Mouse (Mus musculus) midbrain, embryonic 10.5 days (tissue): Measurements from ENCODE around the gene Sart3. TPM values are rescaled to one million over a fixed set of nuclear protein-coding genes. Genes with fewer than 3 reads are reported as not detected.

Source experiments
- DNase-seq: peaks from one replicate; pipeline ENCODE4 v3.0.0-alpha.2; 2017; ENCODE audit warnings: low spot score
- H3K27ac ChIP-seq: fragments of 300-500 bp; sonication (generic); replicated peaks from 2 replicates; pipeline ENCODE4 v1.5.1; 2016; ENCODE audit warnings: mild to moderate bottlenecking
- H3K27me3 ChIP-seq: fragments of 300-500 bp; sonication (generic); 2 replicates; pipeline ENCODE4 v1.6.1; 2016; ENCODE audit warnings: low read depth, mild to moderate bottlenecking; ENCODE audit not compliant: poor library complexity, severe bottlenecking
- H3K36me3 ChIP-seq: fragments of 300-500 bp; sonication (generic); 2 replicates; pipeline ENCODE4 v1.6.1; 2016; ENCODE audit warnings: mild to moderate bottlenecking, moderate library complexity
- H3K4me1 ChIP-seq: fragments of 300-500 bp; sonication (generic); 2 replicates; pipeline ENCODE4 v1.6.1; 2016
- H3K4me3 ChIP-seq: fragments of 300-500 bp; sonication (generic); 2 replicates; pipeline ENCODE4 v1.5.1; 2016; ENCODE audit warnings: mild to moderate bottlenecking, moderate library complexity
- H3K9me3 ChIP-seq: fragments of 300-500 bp; sonication (generic); replicated peaks from 2 replicates; pipeline ENCODE4 v1.6.1; 2016; ENCODE audit warnings: mild to moderate bottlenecking
- WGBS: fragments of 180-500 bp; shearing (Covaris S2); methylation state at CpG from one replicate; pipeline ENCODE4 v1.1.7; 2016; 5-methylcytosine and 5-hydroxymethylcytosine counted together
- polyA plus RNA-seq: library from polyadenylated mRNA; unstranded; fragments of >200 nt; fragmentation: Nextera tagmentation; extraction: Ambion mirVana; gene quantifications from 2 replicates; pipeline ENCODE4 v1.2.1, GENCODE M21; 2016

The Sart3 gene
- polyA plus RNA-seq, 1 experiment from 2014 or later = 77.1 TPM

DNA sequence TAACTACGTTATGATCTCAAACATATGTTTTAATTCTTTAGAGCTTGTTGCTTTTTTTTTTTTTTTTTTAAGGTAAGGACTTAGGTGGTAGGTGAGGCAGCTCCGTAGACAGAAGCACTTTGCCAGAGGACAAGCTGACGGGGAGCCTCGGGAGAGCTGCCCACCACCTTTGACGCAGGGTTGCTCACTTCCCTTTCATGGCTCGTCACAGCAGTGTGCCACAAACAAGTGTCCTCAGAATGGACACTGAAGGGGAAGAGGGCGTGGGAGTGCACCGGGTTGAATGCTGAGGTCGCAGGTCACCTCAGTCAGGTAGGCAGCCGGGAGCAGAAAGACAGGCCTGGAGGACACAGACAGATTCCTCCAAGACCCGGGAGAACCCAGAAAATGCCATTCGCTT is 46.9 kb downstream of the Sart3 start:
- 69% methylated on average over 12 of the region's 12 CpGs for WGBS
- no peak overlapping the region for H3K27ac ChIP-seq
- H3K9me3 ChIP-seq = no peaks in the 10 kb centered on the region
- no peak overlapping the region for H3K4me3 ChIP-seq
- H3K4me1 ChIP-seq = peaks cover 12% of the 10 kb centered on the region
- H3K27me3 ChIP-seq = peaks cover 10% of the 10 kb centered on the region; the same call in 1 of the 2 replicates
- H3K36me3 ChIP-seq = no peaks in the 10 kb centered on the region
- no peak for DNase-seq

DNA sequence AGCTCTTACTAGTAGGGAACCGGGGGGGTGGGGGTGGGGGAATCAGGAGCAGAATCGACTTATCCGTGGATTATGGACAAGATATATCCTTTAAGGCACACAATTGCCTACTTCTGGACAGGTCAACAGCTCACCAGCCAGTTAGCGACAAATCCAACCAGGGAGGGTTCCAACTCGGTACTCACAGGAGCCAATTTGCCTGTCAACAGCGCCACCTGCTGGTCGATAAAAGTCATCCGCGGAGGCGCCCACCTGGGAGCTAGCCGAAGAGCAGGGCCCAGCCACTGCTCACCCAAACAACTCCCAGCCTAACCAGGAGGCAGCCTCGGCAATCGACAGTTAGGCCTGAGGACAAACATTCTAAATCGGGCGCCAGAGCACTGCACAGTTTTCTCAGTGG is 47.9 kb downstream of the Sart3 start, which contains the start of gene 1700069L16Rik:
1700069L16Rik (minus strand) TSS at position 327 of the 400 bp plus-strand sequence.
- H3K9me3 ChIP-seq = no peaks in the 10 kb centered on the region
- H3K4me1 ChIP-seq = peaks cover 9% of the 10 kb centered on the region
- no peaks in the 10 kb centered on the region for H3K36me3 ChIP-seq
- DNase-seq = peak; percentile 85
- no peak within 1 kb of the TSS for H3K27ac ChIP-seq
- peaks cover 10% of the 10 kb centered on the region; the same call in 1 of the 2 replicates for H3K27me3 ChIP-seq
- 6% methylated on average over 15 of the region's 15 CpGs for WGBS
- H3K4me3 ChIP-seq = no peak within 1 kb of the TSS

DNA sequence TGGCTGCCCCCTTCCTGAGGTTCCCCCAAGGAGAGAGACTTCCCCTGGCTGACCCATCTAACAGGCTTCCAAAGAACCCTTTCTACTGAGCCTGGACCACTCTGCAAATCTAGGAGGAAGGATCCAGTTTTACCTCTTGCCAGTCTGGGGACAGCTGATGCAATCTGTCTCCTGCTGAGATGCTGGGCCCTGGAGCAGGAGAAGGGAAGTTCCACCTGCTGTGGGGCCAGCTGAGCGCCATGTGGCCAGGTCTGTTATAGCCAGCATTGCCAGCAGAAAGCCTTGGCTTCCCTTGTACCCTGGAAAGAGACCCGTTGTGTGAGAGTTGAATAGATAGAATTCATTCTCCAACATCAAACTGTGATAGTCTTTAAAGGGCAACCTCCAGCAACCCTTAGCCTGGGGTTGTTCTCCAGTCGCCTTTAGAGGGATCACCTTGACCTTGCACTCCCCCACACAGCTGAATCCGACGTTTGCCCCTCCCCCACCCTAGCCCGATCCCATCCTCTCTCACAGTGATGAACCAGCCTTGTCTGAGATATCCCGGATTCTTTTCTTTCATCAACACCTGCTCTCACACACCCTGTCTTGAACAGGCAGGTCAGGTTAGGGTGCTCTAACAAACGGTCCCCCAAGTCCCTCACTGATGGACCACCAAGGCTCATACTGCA is 48.6 kb downstream of the Sart3 start:
- 46% methylated on average over 8 of the region's 8 CpGs for WGBS
- Histone ChIP-seq H3K36me3 (no peaks in the 10 kb centered on the region), H3K4me3 (no peak overlapping the region), H3K4me1 (peaks cover 9% of the 10 kb centered on the region), H3K27me3 (peaks cover 10% of the 10 kb centered on the region; the same call in 1 of the 2 replicates), H3K27ac (no peak overlapping the region), H3K9me3 (no peaks in the 10 kb centered on the region)
- no peak for DNase-seq

DNA sequence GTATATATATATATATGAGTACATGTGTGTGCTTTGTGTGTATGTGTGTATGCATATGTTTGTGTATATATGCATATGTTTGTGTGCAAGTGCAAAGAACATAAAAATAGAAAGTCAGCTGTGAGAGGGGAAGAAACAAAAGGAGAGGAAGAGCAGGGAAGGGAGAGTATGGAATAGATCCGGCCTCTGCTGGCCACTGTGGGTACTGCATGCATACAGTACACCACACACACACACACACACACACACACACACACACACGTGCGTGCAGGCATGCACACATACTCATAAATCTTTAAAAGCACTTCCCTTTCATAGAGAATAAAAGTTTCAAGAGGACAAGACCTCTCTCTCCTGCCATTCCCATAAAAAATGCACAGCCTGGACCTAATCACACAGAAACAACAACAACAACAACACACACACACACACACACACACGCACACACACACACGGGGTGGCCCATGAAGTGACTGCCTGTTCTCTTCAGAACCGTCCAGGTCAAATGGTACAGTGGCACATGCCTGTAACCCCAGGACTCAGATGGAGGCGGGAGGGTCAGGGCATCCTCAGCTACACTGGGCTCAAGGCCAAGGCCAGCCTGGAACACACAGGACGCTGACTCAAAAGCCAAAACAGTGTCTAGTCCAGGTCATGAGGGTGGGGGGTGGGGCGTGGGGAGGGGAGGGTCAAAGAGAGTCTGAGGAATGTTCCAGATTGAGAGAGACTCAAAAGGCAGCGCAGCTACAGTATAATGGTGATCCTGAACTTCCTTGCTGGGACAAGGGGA is 49.9 kb downstream of the Sart3 start:
- Histone ChIP-seq H3K27ac (no peak overlapping the region), H3K4me1 (peaks cover 9% of the 10 kb centered on the region), H3K36me3 (no peaks in the 10 kb centered on the region), H3K27me3 (peaks cover 10% of the 10 kb centered on the region; the same call in 1 of the 2 replicates), H3K4me3 (no peak overlapping the region), H3K9me3 (no peaks in the 10 kb centered on the region)
- 85% methylated on average over 10 of the region's 10 CpGs for WGBS
- DNase-seq = no peak

DNA sequence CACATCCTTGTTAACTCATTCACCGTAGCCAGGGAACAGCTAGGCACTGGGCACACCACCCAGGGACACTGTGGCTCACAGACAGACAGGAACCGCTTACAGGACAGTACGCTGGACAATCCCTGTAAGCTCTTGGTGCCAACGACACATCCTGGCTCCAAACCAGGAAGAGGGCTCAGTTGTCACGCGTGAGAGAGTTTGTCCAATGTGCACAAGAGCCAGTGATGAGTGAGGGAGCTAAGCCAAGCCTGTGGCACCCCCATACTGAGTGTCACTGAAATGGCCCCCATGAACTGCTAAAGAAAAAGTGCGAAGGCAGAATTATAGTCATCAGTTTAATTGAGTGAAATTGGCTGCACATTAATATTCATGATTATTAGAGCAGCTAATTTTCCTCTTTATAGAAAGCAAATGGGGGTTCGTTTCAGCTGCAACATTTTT is 53.1 kb downstream of the Sart3 start:
- H3K27me3 ChIP-seq = peaks cover 10% of the 10 kb centered on the region; the same call in 1 of the 2 replicates
- H3K36me3 ChIP-seq = no peaks in the 10 kb centered on the region

DNA sequence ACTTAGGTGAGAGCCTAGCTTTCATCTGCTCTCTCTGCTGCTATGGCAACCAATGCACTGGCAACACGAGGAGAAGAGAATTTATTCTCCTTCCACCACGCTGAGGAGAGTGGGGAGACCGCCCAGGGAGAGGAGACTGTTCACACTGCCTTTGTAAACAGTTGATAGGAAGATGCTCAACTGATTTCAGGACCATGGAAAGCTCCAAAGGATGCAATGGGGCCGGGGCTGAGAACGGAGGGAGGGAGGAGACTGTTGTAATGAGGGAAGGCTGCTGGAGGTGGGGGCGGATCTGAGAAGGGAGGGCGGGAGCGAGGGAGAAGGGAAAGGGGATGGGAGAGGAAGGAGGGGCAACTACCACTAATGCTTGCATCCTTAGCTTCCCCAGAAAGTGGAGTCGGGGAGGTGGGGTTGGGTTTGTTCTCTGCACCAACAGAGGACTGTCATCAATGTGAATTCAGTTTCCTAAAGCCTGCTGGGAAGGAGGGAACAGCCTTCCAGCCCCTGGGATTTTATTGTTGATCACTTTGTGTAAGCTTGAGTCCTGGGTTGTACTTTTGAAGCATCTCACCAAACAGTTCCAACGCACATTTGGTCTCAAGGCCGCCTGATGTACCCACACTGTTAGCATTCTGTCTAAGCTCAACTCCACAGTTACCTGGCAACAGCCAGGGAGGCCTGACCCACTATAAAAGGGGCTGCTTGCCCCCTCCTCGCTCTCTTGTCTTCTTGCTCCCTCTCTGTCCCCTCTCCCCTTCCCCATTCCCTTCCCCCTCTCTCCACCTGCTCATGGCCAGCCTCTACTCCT is 55.5 kb downstream of the Sart3 start:
- WGBS = 12% methylated on average over 12 of the region's 12 CpGs
- H3K36me3 ChIP-seq = no peaks in the 10 kb centered on the region
- H3K27ac ChIP-seq = no peak overlapping the region; the same call in 1 of the 2 replicates

More for the DNA sequence above, 53.1 kb downstream of the Sart3 start:
- Histone ChIP-seq H3K27ac (no peak overlapping the region), H3K4me3 (no peak overlapping the region), H3K4me1 (peaks cover 25% of the 10 kb centered on the region), H3K9me3 (no peaks in the 10 kb centered on the region)
- 91% methylated on average over 8 of the region's 8 CpGs for WGBS
- no peak for DNase-seq

DNA sequence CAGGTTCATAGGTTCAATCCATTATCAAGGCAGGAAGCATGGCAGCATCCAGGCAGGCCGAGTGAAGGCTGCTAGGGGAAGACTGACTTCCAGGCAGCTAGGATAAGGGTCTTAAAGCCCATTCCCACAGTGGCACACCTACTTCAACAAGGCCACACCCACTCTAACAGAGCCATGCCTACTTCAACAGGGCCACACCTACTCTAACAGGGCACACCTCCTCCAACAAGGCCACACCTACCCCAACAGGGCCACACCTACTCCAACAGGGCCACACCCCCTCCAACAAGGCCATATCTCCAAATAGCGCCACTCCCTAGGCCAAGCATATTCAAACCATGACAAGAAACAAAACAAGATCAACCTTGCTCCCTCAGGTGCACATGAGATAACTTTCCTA is 59.4 kb downstream of the Sart3 start:
- no peak for DNase-seq
- Histone ChIP-seq H3K9me3 (no peaks in the 10 kb centered on the region), H3K4me3 (no peak overlapping the region), H3K4me1 (peaks cover 17% of the 10 kb centered on the region), H3K27me3 (no peaks in the 10 kb centered on the region), H3K27ac (no peak overlapping the region), H3K36me3 (no peaks in the 10 kb centered on the region)
- WGBS = 76% methylated on average over 2 of the region's 2 CpGs

More for the DNA sequence above, 55.5 kb downstream of the Sart3 start:
- H3K4me3 ChIP-seq = peak overlapping the region; percentile 26; the same call in 1 of the 2 replicates
- H3K4me1 ChIP-seq = peaks cover 17% of the 10 kb centered on the region
- DNase-seq = peak; percentile 66
- H3K27me3 ChIP-seq = no peaks in the 10 kb centered on the region
- H3K9me3 ChIP-seq = no peaks in the 10 kb centered on the region

DNA sequence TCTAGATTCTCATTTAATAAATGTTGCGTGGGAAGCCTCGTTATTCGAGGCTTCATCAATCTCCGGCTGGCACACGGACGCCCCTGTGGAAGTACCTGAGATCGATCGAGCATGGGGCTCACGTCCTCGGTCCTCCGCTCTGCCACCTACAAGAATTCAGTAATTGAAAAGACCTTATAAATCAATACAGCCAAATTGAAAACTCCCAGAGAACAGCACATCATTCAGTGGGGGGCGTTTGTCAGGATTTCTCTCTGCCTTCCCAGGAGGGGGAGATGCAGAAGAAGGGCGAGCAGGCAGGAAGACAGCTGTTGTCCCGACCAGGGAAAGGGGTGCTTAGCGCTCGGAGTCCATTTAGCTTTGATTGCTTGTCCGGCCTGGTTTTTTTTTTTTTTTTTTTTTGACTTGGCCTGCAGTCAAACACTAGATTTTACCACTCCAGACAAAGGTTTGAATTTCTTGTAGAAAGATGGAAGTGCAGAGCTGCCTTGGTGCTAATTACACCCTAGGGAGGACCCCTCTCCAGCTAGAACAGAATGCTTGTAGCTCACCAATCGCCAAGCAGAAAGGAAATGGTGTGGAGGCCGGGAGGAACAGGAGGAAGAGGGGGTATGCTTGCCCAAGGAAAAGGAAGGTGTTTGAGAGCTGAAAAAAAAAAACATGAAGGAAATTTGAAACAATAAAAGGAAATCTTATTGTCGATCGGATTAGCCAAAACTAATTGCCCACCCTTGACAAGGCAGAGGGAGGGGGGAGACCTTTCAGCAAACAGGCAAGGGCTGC is 68.3 kb downstream of the Sart3 start:
- no peak overlapping the region; the same call in 1 of the 2 replicates for H3K27ac ChIP-seq
- H3K27me3 ChIP-seq = no peaks in the 10 kb centered on the region
- H3K9me3 ChIP-seq = no peaks in the 10 kb centered on the region
- WGBS = 75% methylated on average over 21 of the region's 21 CpGs
- no peak for DNase-seq
- H3K4me3 ChIP-seq = no peak overlapping the region
- no peaks in the 10 kb centered on the region for H3K36me3 ChIP-seq
- H3K4me1 ChIP-seq = 0 out of 2 replicates have a peak, but pooled peaks cover 5% of the 10 kb centered on the region

DNA sequence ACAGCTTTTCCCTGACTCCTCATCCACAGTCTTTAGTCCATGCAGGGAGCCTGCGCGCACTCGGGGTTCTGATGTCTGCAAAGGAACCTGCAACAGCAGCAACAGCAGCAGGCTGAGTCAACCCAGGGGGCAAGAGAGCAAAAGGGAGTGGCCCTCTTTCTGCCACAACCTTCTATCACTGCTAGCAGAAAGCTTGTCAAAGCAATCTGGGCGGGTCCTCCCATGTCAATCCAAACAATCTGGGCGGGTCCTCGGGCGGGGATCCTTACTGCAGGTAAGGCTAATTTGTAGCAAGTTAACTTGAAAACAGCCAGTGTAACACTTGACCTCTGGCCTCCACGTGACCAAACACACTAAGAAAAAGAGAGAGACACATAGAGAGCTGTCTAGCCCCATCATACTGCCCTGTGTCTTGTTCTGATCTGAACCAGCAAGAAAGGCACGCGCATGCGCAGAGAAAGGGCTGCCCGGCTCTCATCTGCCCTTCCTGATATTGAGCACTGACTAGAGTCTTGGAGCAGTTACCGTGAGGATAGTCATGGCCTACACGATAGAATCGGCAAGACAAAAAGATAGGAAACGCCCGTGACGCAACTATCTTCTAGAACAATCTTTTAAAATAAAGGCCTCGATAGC is 71.8 kb downstream of the Sart3 start:
- no peak overlapping the region for H3K27ac ChIP-seq
- no peaks in the 10 kb centered on the region for H3K9me3 ChIP-seq
- WGBS = 82% methylated on average over 19 of the region's 19 CpGs
- H3K4me1 ChIP-seq = 0 out of 2 replicates have a peak, but pooled peaks cover 5% of the 10 kb centered on the region
- H3K27me3 ChIP-seq = no peaks in the 10 kb centered on the region
- no peak for DNase-seq
- H3K36me3 ChIP-seq = no peaks in the 10 kb centered on the region
- H3K4me3 ChIP-seq = no peak overlapping the region

DNA sequence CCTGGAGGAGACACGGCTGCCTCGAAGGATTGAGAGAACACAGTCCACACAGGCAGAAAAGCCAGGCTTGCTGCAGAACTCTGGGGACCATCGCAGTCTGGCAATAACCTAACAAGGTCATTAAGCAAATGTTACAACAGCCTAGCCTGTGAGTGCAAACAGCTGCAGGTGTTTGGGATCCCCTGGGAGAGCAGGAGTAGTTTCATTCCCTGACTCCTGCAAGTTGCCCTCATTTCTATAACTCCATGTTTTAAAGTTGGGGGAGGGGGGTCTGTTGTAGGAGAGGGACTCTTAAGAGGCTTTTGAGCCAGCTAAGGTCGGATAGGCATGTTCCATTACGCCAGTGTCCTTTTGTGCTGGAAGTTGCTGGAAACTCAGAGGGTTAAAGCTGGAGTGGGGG is 77.9 kb downstream of the Sart3 start:
- Histone ChIP-seq H3K27me3 (no peaks in the 10 kb centered on the region), H3K27ac (no peak overlapping the region), H3K36me3 (no peaks in the 10 kb centered on the region), H3K4me1 (peaks cover 11% of the 10 kb centered on the region), H3K4me3 (no peak overlapping the region), H3K9me3 (peaks cover 5% of the 10 kb centered on the region; the same call in 1 of the 2 replicates)
- no peak for DNase-seq
- 74% methylated on average over 5 of the region's 5 CpGs for WGBS

DNA sequence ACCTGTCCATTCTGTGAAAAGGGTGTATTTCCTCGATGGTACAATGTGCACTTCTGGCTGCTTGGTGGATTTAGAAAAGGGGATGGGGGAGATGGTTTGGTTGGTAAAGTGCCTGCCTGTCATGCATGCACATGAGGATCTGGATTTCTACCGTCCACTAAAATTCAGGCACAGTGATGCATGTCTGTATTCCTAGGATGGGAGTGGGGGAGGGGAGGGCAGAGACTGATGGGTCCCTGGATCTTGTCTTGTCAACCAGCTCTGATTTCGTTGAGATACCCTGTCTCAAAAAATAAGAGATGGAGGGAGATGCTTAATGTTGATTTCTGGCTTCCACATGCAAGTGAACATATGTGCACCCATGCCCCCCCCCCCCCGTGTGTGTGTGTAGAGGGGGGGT is 78.3 kb downstream of the Sart3 start:
- peaks cover 5% of the 10 kb centered on the region; the same call in 1 of the 2 replicates for H3K9me3 ChIP-seq
- DNase-seq = no peak
- no peak overlapping the region for H3K27ac ChIP-seq
- no peaks in the 10 kb centered on the region for H3K36me3 ChIP-seq
- peaks cover 11% of the 10 kb centered on the region for H3K4me1 ChIP-seq
- WGBS = 73% methylated on average over 4 of the region's 4 CpGs
- H3K27me3 ChIP-seq = no peaks in the 10 kb centered on the region
- H3K4me3 ChIP-seq = no peak overlapping the region
